Mouse (Mus musculus): ENCODE results near the gene Znhit2. TPM values are rescaled to one million over a fixed set of nuclear protein-coding genes. Genes with fewer than 3 reads are reported as not detected.
A peak's percentile ranks its signal among the peaks of the same experiment; 100 is the strongest.

Znhit2 gene
- total RNA-seq, 2 experiments from 2014 or later = 33.4 to 38.1 TPM

- intact Hi-C loops (cut with DNase I) = loop anchor here (2.0 kb wide), 1 partner anchor 81 kb away; the partner anchor contains the start of gene Pola2
- DNase-seq (ENCODE audit: low spot score in 2 of 2) = no peak
Measured at GRCm38 (mm10) chr19:6045366-6046293, 15.4 kb upstream of the Znhit2 start.

- intact Hi-C loops (cut with DNase I) = loop anchor here (1.0 to 2.0 kb wide), 2 partner anchors 11 to 82 kb away; partner anchors contain the start of genes Fau, Mrpl49 and Pola2
- peak; percentile 90 to 98 for DNase-seq (ENCODE audit: low spot score in 2 of 2)
Measured at GRCm38 (mm10) chr19:6046294-6047153, 14.5 kb upstream of the Znhit2 start, which contains the start of gene Syvn1. Gene Syvn1 (plus strand): TSS chr19:6046576.

GRCm38 (mm10) chr19:6047154-6047898 is 13.7 kb upstream of the Znhit2 start:
- DNase-seq (ENCODE audit: low spot score in 2 of 2) = no peak
- intact Hi-C loops (cut with DNase I) = loop anchor here (1.0 to 2.0 kb wide), 2 partner anchors 10 to 83 kb away; partner anchors contain the start of genes Fau, Mrpl49 and Pola2

GRCm38 (mm10) chr19:6047899-6048166 is 13.2 kb upstream of the Znhit2 start:
- DNase-seq (ENCODE audit: low spot score in 2 of 2) = no peak
- intact Hi-C loops (cut with DNase I) = loop anchor here (1.0 to 2.0 kb wide), 2 partner anchors 9 to 83 kb away; partner anchors contain the start of genes Fau, Mrpl49 and Pola2

GRCm38 (mm10) chr19:6048681-6049410 is 12.1 kb upstream of the Znhit2 start:
- DNase-seq (ENCODE audit: low spot score in 2 of 2) = no peak
- intact Hi-C loops (cut with DNase I) = no loop called here

- no peak for DNase-seq (ENCODE audit: low spot score in 2 of 2)
- intact Hi-C loops (cut with DNase I) = no loop called here
Measured at GRCm38 (mm10) chr19:6052516-6052915, 8.5 kb upstream of the Znhit2 start.

- no peak for DNase-seq (ENCODE audit: low spot score in 2 of 2)
- intact Hi-C loops (cut with DNase I) = no loop called here
Measured at GRCm38 (mm10) chr19:6054296-6054695, 6.7 kb upstream of the Znhit2 start.

- DNase-seq (ENCODE audit: low spot score in 2 of 2) = no peak
- intact Hi-C loops (cut with DNase I) = loop anchor here (1.0 to 2.0 kb wide), 2 partner anchors 9 to 28 kb away; partner anchors contain the start of genes Cdca5 and Zfpl1
Measured at GRCm38 (mm10) chr19:6056696-6057095, 4.3 kb upstream of the Znhit2 start.

GRCm38 (mm10) chr19:6057313-6058096 is 3.5 kb upstream of the Znhit2 start, which contains the start of the genes Mrpl49 and Fau:
Gene Mrpl49 (minus strand): TSS chr19:6057785.
Gene Fau (plus strand): TSS chr19:6057844.
- intact Hi-C loops (cut with DNase I) = loop anchor here (1.0 to 2.0 kb wide), 2 partner anchors 10 to 27 kb away; partner anchors contain the start of genes Cdca5 and Zfpl1
- peak; percentile 99 to 100 for DNase-seq (ENCODE audit: low spot score in 2 of 2)

GRCm38 (mm10) chr19:6058513-6058912 is 2.5 kb upstream of the Znhit2 start:
- DNase-seq (ENCODE audit: low spot score in 2 of 2) = no peak
- intact Hi-C loops (cut with DNase I) = no loop called here

- intact Hi-C loops (cut with DNase I) = no loop called here
- DNase-seq (ENCODE audit: low spot score in 2 of 2) = no peak
Measured at GRCm38 (mm10) chr19:6058966-6059365, 2.0 kb upstream of the Znhit2 start.

GRCm38 (mm10) chr19:6061641-6062302 is 780 bp downstream of the Znhit2 start:
- intact Hi-C loops (cut with DNase I) = loop anchor here (5.0 kb wide), 1 partner anchor 276 kb away; no protein-coding TSS in a partner anchor

GRCm38 (mm10) chr19:6062418-6062817 is 1.4 kb downstream of the Znhit2 start:
- intact Hi-C loops (cut with DNase I) = loop anchor here (5.0 kb wide), 1 partner anchor 275 kb away; no protein-coding TSS in a partner anchor
- DNase-seq (ENCODE audit: low spot score in 2 of 2) = no peak

More at GRCm38 (mm10) chr19:6061641-6062302, 780 bp downstream of the Znhit2 start:
- peak; percentile 44 to 53 for DNase-seq (ENCODE audit: low spot score in 2 of 2)

- intact Hi-C loops (cut with DNase I) = loop anchor here (5.0 kb wide), 1 partner anchor 274 kb away; no protein-coding TSS in a partner anchor
- DNase-seq (ENCODE audit: low spot score in 2 of 2) = no peak
Measured at GRCm38 (mm10) chr19:6063081-6063480, 2.1 kb downstream of the Znhit2 start.

- no peak for DNase-seq (ENCODE audit: low spot score in 2 of 2)
- intact Hi-C loops (cut with DNase I) = loop anchor here (5.0 kb wide), 1 partner anchor 51 kb away; the partner anchor contains the start of gene Sac3d1
Measured at GRCm38 (mm10) chr19:6066571-6066970, 5.6 kb downstream of the Znhit2 start.

GRCm38 (mm10) chr19:6067011-6067723 is 6.2 kb downstream of the Znhit2 start:
- DNase-seq (ENCODE audit: low spot score in 2 of 2) = peak; percentile 83 to 87
- intact Hi-C loops (cut with DNase I) = loop anchor here (5.0 kb wide), 1 partner anchor 50 kb away; the partner anchor contains the start of gene Sac3d1

Measured in left cerebral cortex, postnatal 25 days (tissue).